Mouse (Mus musculus): ENCODE measurements around the gene Ccdc149. TPM values are rescaled to one million over a fixed set of nuclear protein-coding genes. Genes with fewer than 3 reads are reported as not detected.

Ccdc149 gene
- 0.72 and 0.74 TPM in 2 replicates for polyA plus RNA-seq (2016; fragmentation: Nextera tagmentation; extraction: Ambion mirVana)

- Histone ChIP-seq H3K27ac (no peak within 1 kb of the TSS), H3K36me3 (no peaks in the 10 kb centered on the region), H3K27me3 (replicated peaks) (peaks cover 24% of the 10 kb centered on the region), H3K4me3 (peak within 1 kb of the TSS; percentile 55), H3K4me2 (peak within 1 kb of the TSS; percentile 71), H3K4me1 (no peaks in the 10 kb centered on the region), H3K9ac (peak within 1 kb of the TSS; percentile 55), H3K9me3 (replicated peaks) (no peaks in the 10 kb centered on the region)
- peak; percentile 66 for ATAC-seq
- 2% methylated on average over 37 of the region's 65 CpGs for WGBS (ENCODE audit: insufficient replicate concordance)
Measured at GRCm38 (mm10) chr5:52470991-52471801, at the start of gene Ccdc149. Ccdc149 (minus strand) TSS chr5:52471521.

GRCm38 (mm10) chr5:52519921-52520320 is 48.6 kb upstream of the Ccdc149 start:
- no peak for ATAC-seq
- no peak overlapping the region for H3K9ac ChIP-seq
- no peak overlapping the region for H3K27ac ChIP-seq
- no peaks in the 10 kb centered on the region for H3K36me3 ChIP-seq
- 61% methylated on average over 2 of the region's 2 CpGs for WGBS (ENCODE audit: insufficient replicate concordance)
- peaks cover 9% of the 10 kb centered on the region for H3K27me3 ChIP-seq (replicated peaks)
- 0 out of 2 replicates have a peak, but pooled peaks cover 9% of the 10 kb centered on the region for H3K9me3 ChIP-seq (replicated peaks)
- H3K4me1 ChIP-seq = no peaks in the 10 kb centered on the region; the same call in 1 of the 2 replicates
- H3K4me3 ChIP-seq = no peak overlapping the region
- H3K4me2 ChIP-seq = no peak overlapping the region

GRCm38 (mm10) chr5:52516072-52516476 is 44.8 kb upstream of the Ccdc149 start:
- 22% methylated on average over 21 of the region's 21 CpGs for WGBS (ENCODE audit: insufficient replicate concordance)
- H3K9ac ChIP-seq = no peak overlapping the region
- H3K4me2 ChIP-seq = peak overlapping the region; percentile 38

GRCm38 (mm10) chr5:52515246-52516021 is 44.1 kb upstream of the Ccdc149 start:
- Histone ChIP-seq H3K27me3 (replicated peaks) (peaks cover 9% of the 10 kb centered on the region), H3K4me1 (no peaks in the 10 kb centered on the region; the same call in 1 of the 2 replicates), H3K27ac (no peak overlapping the region), H3K9ac (no peak overlapping the region), H3K4me3 (no peak overlapping the region), H3K36me3 (no peaks in the 10 kb centered on the region), H3K4me2 (peak overlapping the region; percentile 20; the same call in 1 of the 2 replicates), H3K9me3 (replicated peaks) (0 out of 2 replicates have a peak, but pooled peaks cover 7% of the 10 kb centered on the region)
- WGBS (ENCODE audit: insufficient replicate concordance) = 31% methylated on average over 22 of the region's 22 CpGs
- ATAC-seq = no peak

More at GRCm38 (mm10) chr5:52516072-52516476, 44.8 kb upstream of the Ccdc149 start:
- Histone ChIP-seq H3K27ac (no peak overlapping the region), H3K4me3 (no peak overlapping the region), H3K36me3 (no peaks in the 10 kb centered on the region), H3K9me3 (replicated peaks) (0 out of 2 replicates have a peak, but pooled peaks cover 9% of the 10 kb centered on the region), H3K4me1 (no peaks in the 10 kb centered on the region; the same call in 1 of the 2 replicates), H3K27me3 (replicated peaks) (peaks cover 9% of the 10 kb centered on the region)
- ATAC-seq = no peak

- Histone ChIP-seq H3K9me3 (replicated peaks) (no peaks in the 10 kb centered on the region), H3K4me1 (no peaks in the 10 kb centered on the region; the same call in 1 of the 2 replicates), H3K4me2 (no peak overlapping the region), H3K4me3 (no peak overlapping the region), H3K27ac (no peak overlapping the region), H3K9ac (no peak overlapping the region), H3K36me3 (no peaks in the 10 kb centered on the region), H3K27me3 (replicated peaks) (peaks cover 2% of the 10 kb centered on the region)
- WGBS (ENCODE audit: insufficient replicate concordance) = 51% methylated on average over 3 of the region's 3 CpGs
- ATAC-seq = no peak
Measured at GRCm38 (mm10) chr5:52511089-52511488, 39.8 kb upstream of the Ccdc149 start.

- no peak overlapping the region for H3K9ac ChIP-seq
- no peaks in the 10 kb centered on the region for H3K36me3 ChIP-seq
- ATAC-seq = no peak
- H3K27me3 ChIP-seq (replicated peaks) = no peaks in the 10 kb centered on the region
- H3K4me3 ChIP-seq = no peak overlapping the region
- WGBS (ENCODE audit: insufficient replicate concordance) = 71% methylated on average over 6 of the region's 6 CpGs
- no peaks in the 10 kb centered on the region for H3K9me3 ChIP-seq (replicated peaks)
- H3K27ac ChIP-seq = no peak overlapping the region
- no peak overlapping the region for H3K4me2 ChIP-seq
- no peaks in the 10 kb centered on the region for H3K4me1 ChIP-seq
Measured at GRCm38 (mm10) chr5:52509416-52509815, 38.1 kb upstream of the Ccdc149 start.

- no peak for ATAC-seq
- WGBS (ENCODE audit: insufficient replicate concordance) = 85% methylated on average over 13 of the region's 13 CpGs
- no peak overlapping the region for H3K9ac ChIP-seq
- H3K27me3 ChIP-seq (replicated peaks) = no peaks in the 10 kb centered on the region
- H3K4me1 ChIP-seq = no peaks in the 10 kb centered on the region
- no peak overlapping the region for H3K4me3 ChIP-seq
- no peaks in the 10 kb centered on the region for H3K36me3 ChIP-seq
- H3K9me3 ChIP-seq (replicated peaks) = no peaks in the 10 kb centered on the region
- no peak overlapping the region for H3K4me2 ChIP-seq
- no peak overlapping the region for H3K27ac ChIP-seq
Measured at GRCm38 (mm10) chr5:52504666-52505065, 33.3 kb upstream of the Ccdc149 start.

GRCm38 (mm10) chr5:52504148-52504547 is 32.8 kb upstream of the Ccdc149 start:
- no peak for ATAC-seq
- 78% methylated on average over 11 of the region's 11 CpGs for WGBS (ENCODE audit: insufficient replicate concordance)
- H3K4me3 ChIP-seq = no peak overlapping the region
- no peaks in the 10 kb centered on the region for H3K9me3 ChIP-seq (replicated peaks)
- H3K4me2 ChIP-seq = no peak overlapping the region
- H3K27me3 ChIP-seq (replicated peaks) = no peaks in the 10 kb centered on the region
- H3K9ac ChIP-seq = no peak overlapping the region
- no peak overlapping the region for H3K27ac ChIP-seq
- H3K36me3 ChIP-seq = no peaks in the 10 kb centered on the region
- H3K4me1 ChIP-seq = no peaks in the 10 kb centered on the region

GRCm38 (mm10) chr5:52495671-52496070 is 24.4 kb upstream of the Ccdc149 start:
- Histone ChIP-seq H3K9me3 (replicated peaks) (no peaks in the 10 kb centered on the region), H3K9ac (no peak overlapping the region), H3K4me2 (no peak overlapping the region), H3K4me3 (no peak overlapping the region), H3K27me3 (replicated peaks) (no peaks in the 10 kb centered on the region), H3K4me1 (no peaks in the 10 kb centered on the region), H3K27ac (no peak overlapping the region), H3K36me3 (no peaks in the 10 kb centered on the region)
- ATAC-seq = no peak
- 67% methylated on average over 13 of the region's 14 CpGs for WGBS (ENCODE audit: insufficient replicate concordance)

- WGBS (ENCODE audit: insufficient replicate concordance) = 72% methylated on average over 6 of the region's 6 CpGs
- Histone ChIP-seq H3K9me3 (replicated peaks) (no peaks in the 10 kb centered on the region), H3K4me3 (no peak overlapping the region), H3K36me3 (no peaks in the 10 kb centered on the region), H3K4me1 (no peaks in the 10 kb centered on the region), H3K9ac (no peak overlapping the region), H3K27ac (no peak overlapping the region), H3K4me2 (no peak overlapping the region), H3K27me3 (replicated peaks) (no peaks in the 10 kb centered on the region)
- no peak for ATAC-seq
Measured at GRCm38 (mm10) chr5:52491496-52491895, 20.2 kb upstream of the Ccdc149 start.

GRCm38 (mm10) chr5:52487559-52488430 is 16.5 kb upstream of the Ccdc149 start:
- H3K9ac ChIP-seq = no peak overlapping the region
- no peak overlapping the region for H3K27ac ChIP-seq
- no peaks in the 10 kb centered on the region for H3K4me1 ChIP-seq
- WGBS (ENCODE audit: insufficient replicate concordance) = 50% methylated on average over 13 of the region's 13 CpGs
- H3K4me3 ChIP-seq = no peak overlapping the region
- no peak overlapping the region for H3K4me2 ChIP-seq
- H3K9me3 ChIP-seq (replicated peaks) = no peaks in the 10 kb centered on the region
- no peak for ATAC-seq
- no peaks in the 10 kb centered on the region for H3K36me3 ChIP-seq
- H3K27me3 ChIP-seq (replicated peaks) = no peaks in the 10 kb centered on the region
